Mouse (Mus musculus) spleen, adult 2 months (tissue): ENCODE data around the gene Gcnt3.

ENCODE experiments used
- CTCF ChIP-seq: fragments of 200-500 bp; IDR thresholded peaks from 2 replicates; pipeline ENCODE4 v1.5.1; 2011; ENCODE audit warnings: mild to moderate bottlenecking, inconsistent platforms; ENCODE audit not compliant: insufficient read depth, insufficient read length, insufficient replicate concordance; ENCODE audit errors: extremely low read depth
- POLR2A ChIP-seq: fragments of 200-500 bp; IDR thresholded peaks from 2 replicates; pipeline ENCODE4 v1.6.1; 2011; ENCODE audit warnings: low read depth, low read length, inconsistent platforms

- TF ChIP-seq CTCF, result no peak
- no peak for TF ChIP-seq POLR2A
These were observed at the start of gene Gcnt3 for GRCm38 (mm10) chr9:70037988-70038387.
